Mouse (Mus musculus) heart, embryonic 10.5 days (tissue): ENCODE results near the gene Dstyk. TPM values are rescaled to one million over a fixed set of nuclear protein-coding genes. Genes with fewer than 3 reads are reported as not detected.

Experiments
- DNase-seq: peaks from one replicate; pipeline ENCODE4 v3.0.0-alpha.2; 2017; ENCODE audit warnings: low spot score
- H3K27ac ChIP-seq: fragments of 300-500 bp; sonication (generic); 2 replicates; pipeline ENCODE4 v1.5.1; 2016; ENCODE audit warnings: mild to moderate bottlenecking
- H3K27me3 ChIP-seq: fragments of 300-500 bp; sonication (generic); 2 replicates; pipeline ENCODE4 v1.6.1; 2016; ENCODE audit warnings: mild to moderate bottlenecking; ENCODE audit not compliant: poor library complexity, insufficient read depth, severe bottlenecking
- H3K36me3 ChIP-seq: fragments of 300-500 bp; sonication (generic); 2 replicates; pipeline ENCODE4 v1.6.1; 2016; ENCODE audit warnings: mild to moderate bottlenecking, moderate library complexity
- H3K4me1 ChIP-seq: fragments of 300-500 bp; sonication (generic); 2 replicates; pipeline ENCODE4 v1.6.1; 2016; ENCODE audit warnings: mild to moderate bottlenecking
- H3K4me3 ChIP-seq: fragments of 300-500 bp; sonication (generic); 2 replicates; pipeline ENCODE4 v1.5.1; 2016; ENCODE audit warnings: mild to moderate bottlenecking, moderate library complexity
- H3K9me3 ChIP-seq: fragments of 300-500 bp; sonication (generic); 2 replicates; pipeline ENCODE4 v1.6.1; 2016; ENCODE audit warnings: mild to moderate bottlenecking, moderate library complexity
- WGBS: fragments of 180-500 bp; shearing (Covaris S2); methylation state at CpG from one replicate; pipeline ENCODE4 v1.1.7; 2016; 5-methylcytosine and 5-hydroxymethylcytosine counted together
- polyA plus RNA-seq: library from polyadenylated mRNA; unstranded; fragments of >200 nt; fragmentation: Nextera tagmentation; extraction: Ambion mirVana; gene quantifications from 2 replicates; pipeline ENCODE4 v1.2.1, GENCODE M21; 2016

Gene Dstyk
- polyA plus RNA-seq, 1 experiment from 2014 or later: 10.6 TPM

GRCm38 (mm10) chr1:132377811-132378210, 39.5 kb upstream of the Dstyk start:
- peaks cover 34% of the 10 kb centered on the region for H3K36me3 ChIP-seq
- DNase-seq: no peak
- no peaks in the 10 kb centered on the region for H3K9me3 ChIP-seq
- no peak overlapping the region for H3K27ac ChIP-seq
- H3K4me1 ChIP-seq: peaks cover 58% of the 10 kb centered on the region
- no peak overlapping the region for H3K4me3 ChIP-seq
- no peaks in the 10 kb centered on the region for H3K27me3 ChIP-seq
- WGBS: 85% methylated on average over 3 of the region's 3 CpGs

- WGBS: 81% methylated on average over 27 of the region's 27 CpGs
- Histone ChIP-seq H3K4me3 (no peak overlapping the region), H3K36me3 (peaks cover 38% of the 10 kb centered on the region), H3K9me3 (no peaks in the 10 kb centered on the region), H3K4me1 (peaks cover 48% of the 10 kb centered on the region), H3K27me3 (no peaks in the 10 kb centered on the region), H3K27ac (no peak overlapping the region)
- DNase-seq: no peak
These were observed 36.7 kb upstream of the Dstyk start for GRCm38 (mm10) chr1:132380550-132381100.

- no peak for DNase-seq
- no peaks in the 10 kb centered on the region for H3K27me3 ChIP-seq
- 61% methylated on average over 10 of the region's 10 CpGs for WGBS
- H3K9me3 ChIP-seq: no peaks in the 10 kb centered on the region
- H3K27ac ChIP-seq: no peak overlapping the region
- H3K4me3 ChIP-seq: no peak overlapping the region
- peaks cover 38% of the 10 kb centered on the region for H3K36me3 ChIP-seq
- peaks cover 43% of the 10 kb centered on the region for H3K4me1 ChIP-seq
These were observed 35.4 kb upstream of the Dstyk start for GRCm38 (mm10) chr1:132381929-132382328.

GRCm38 (mm10) chr1:132384001-132384554, 33.3 kb upstream of the Dstyk start:
- H3K36me3 ChIP-seq: peaks cover 23% of the 10 kb centered on the region
- no peak overlapping the region for H3K4me3 ChIP-seq
- H3K9me3 ChIP-seq: no peaks in the 10 kb centered on the region
- no peak overlapping the region for H3K27ac ChIP-seq
- H3K27me3 ChIP-seq: no peaks in the 10 kb centered on the region
- WGBS: 93% methylated on average over 8 of the region's 8 CpGs
- DNase-seq: no peak
- peaks cover 52% of the 10 kb centered on the region for H3K4me1 ChIP-seq

GRCm38 (mm10) chr1:132385266-132385665, 32.1 kb upstream of the Dstyk start:
- Histone ChIP-seq H3K27me3 (no peaks in the 10 kb centered on the region), H3K27ac (peak overlapping the region; percentile 71), H3K9me3 (no peaks in the 10 kb centered on the region), H3K4me1 (peaks cover 64% of the 10 kb centered on the region), H3K4me3 (no peak overlapping the region), H3K36me3 (peaks cover 12% of the 10 kb centered on the region)
- DNase-seq: peak; percentile 71
- 46% methylated on average over 14 of the region's 14 CpGs for WGBS

GRCm38 (mm10) chr1:132385711-132386110, 31.6 kb upstream of the Dstyk start:
- DNase-seq: no peak
- Histone ChIP-seq H3K27me3 (no peaks in the 10 kb centered on the region), H3K36me3 (peaks cover 7% of the 10 kb centered on the region), H3K4me3 (no peak overlapping the region), H3K27ac (peak overlapping the region; percentile 71; the same call in 1 of the 2 replicates), H3K9me3 (no peaks in the 10 kb centered on the region), H3K4me1 (peaks cover 67% of the 10 kb centered on the region)
- WGBS: 56% methylated on average over 4 of the region's 4 CpGs

GRCm38 (mm10) chr1:132386266-132386665, 31.1 kb upstream of the Dstyk start:
- no peak for DNase-seq
- Histone ChIP-seq H3K9me3 (no peaks in the 10 kb centered on the region), H3K4me1 (peaks cover 71% of the 10 kb centered on the region), H3K4me3 (no peak overlapping the region), H3K36me3 (0 out of 2 replicates have a peak, but pooled peaks cover 3% of the 10 kb centered on the region), H3K27me3 (no peaks in the 10 kb centered on the region), H3K27ac (0 out of 2 replicates have a peak overlapping the region, but pooled peaks have one; percentile 71)
- 76% methylated on average over 4 of the region's 4 CpGs for WGBS

- Histone ChIP-seq H3K36me3 (0 out of 2 replicates have a peak, but pooled peaks cover 3% of the 10 kb centered on the region), H3K4me3 (peak overlapping the region; percentile 82), H3K27ac (peak overlapping the region; percentile 77), H3K4me1 (peaks cover 69% of the 10 kb centered on the region), H3K9me3 (no peaks in the 10 kb centered on the region), H3K27me3 (0 out of 2 replicates have a peak, but pooled peaks cover 3% of the 10 kb centered on the region)
- 22% methylated on average over 4 of the region's 4 CpGs for WGBS
- DNase-seq: no peak
These were observed 29.4 kb upstream of the Dstyk start for GRCm38 (mm10) chr1:132387943-132388342.

GRCm38 (mm10) chr1:132388813-132389803, 28.2 kb upstream of the Dstyk start:
- WGBS: 40% methylated on average over 8 of the region's 8 CpGs
- peak overlapping the region; percentile 77 for H3K27ac ChIP-seq

GRCm38 (mm10) chr1:132389886-132390585, 27.3 kb upstream of the Dstyk start:
- peak overlapping the region; percentile 77 for H3K27ac ChIP-seq
- H3K4me1 ChIP-seq: peaks cover 57% of the 10 kb centered on the region
- H3K36me3 ChIP-seq: no peaks in the 10 kb centered on the region
- H3K4me3 ChIP-seq: peak overlapping the region; percentile 82
- no peaks in the 10 kb centered on the region for H3K9me3 ChIP-seq
- H3K27me3 ChIP-seq: 0 out of 2 replicates have a peak, but pooled peaks cover 10% of the 10 kb centered on the region
- DNase-seq: peak; percentile 91
- 26% methylated on average over 15 of the region's 15 CpGs for WGBS

More at GRCm38 (mm10) chr1:132388813-132389803, 28.2 kb upstream of the Dstyk start:
- no peaks in the 10 kb centered on the region for H3K9me3 ChIP-seq
- 0 out of 2 replicates have a peak, but pooled peaks cover 10% of the 10 kb centered on the region for H3K27me3 ChIP-seq
- H3K4me3 ChIP-seq: peak overlapping the region; percentile 82
- DNase-seq: no peak
- 0 out of 2 replicates have a peak, but pooled peaks cover 2% of the 10 kb centered on the region for H3K36me3 ChIP-seq
- peaks cover 67% of the 10 kb centered on the region for H3K4me1 ChIP-seq

- Histone ChIP-seq H3K27me3 (0 out of 2 replicates have a peak, but pooled peaks cover 10% of the 10 kb centered on the region), H3K27ac (peak within 1 kb of the TSS; percentile 95), H3K36me3 (no peaks in the 10 kb centered on the region), H3K4me3 (peak within 1 kb of the TSS; percentile 82), H3K9me3 (no peaks in the 10 kb centered on the region), H3K4me1 (peaks cover 48% of the 10 kb centered on the region)
- WGBS: under 1% methylated on average over 50 of the region's 50 CpGs
- no peak for DNase-seq
These were observed 26.4 kb upstream of the Dstyk start, which contains the start of gene Tmcc2 for GRCm38 (mm10) chr1:132390691-132391579. Tmcc2 (minus strand) TSS chr1:132391281.
